Mouse (Mus musculus): ENCODE measurements around the gene Gm15293.
"Not testable (repeated sequence)": the region's sequence is repeated elsewhere in the genome, so short reads cannot be mapped to it uniquely, and the experiment has no call there.

Gm15293 gene

GRCm38 (mm10) chr8:21201261-21201660 lies at the start of gene Gm15293:
Gene Gm15293, plus strand, starts transcription at chr8:21201561.
- CTCF ChIA-PET: not testable (repeated sequence)

GRCm38 (mm10) chr8:21161977-21162376 lies 39.4 kb upstream of the Gm15293 start, which contains the start of gene Defa22:
Gene Defa22, plus strand, starts transcription at chr8:21162277.
- CTCF ChIA-PET: not testable (repeated sequence)

GRCm38 (mm10) chr8:21191314-21191713 lies 10.0 kb upstream of the Gm15293 start, which contains the start of gene Defa31:
Gene Defa31, plus strand, starts transcription at chr8:21191614.
- CTCF ChIA-PET: not testable (repeated sequence)
